Mouse (Mus musculus) monocyte, adult 2 months (primary cell): Measurements from ENCODE around the gene Ago3.
A peak's percentile ranks its signal among the peaks of the same experiment; 100 is the strongest.

Source experiments
- DNase-seq, 2 experiments: peaks; one replicate each; pipeline ENCODE4 v3.0.0; 2022; ENCODE audit warnings: low spot score in 2 of 2, low read depth in 1 of 2

Gene Ago3

GRCm38 (mm10) chr4:126423866-126424265 lies 5.5 kb downstream of the Ago3 start:
- DNase-seq, result no peak

- no peak for DNase-seq
These were observed 13.6 kb downstream of the Ago3 start for GRCm38 (mm10) chr4:126415707-126416106.

DNA sequence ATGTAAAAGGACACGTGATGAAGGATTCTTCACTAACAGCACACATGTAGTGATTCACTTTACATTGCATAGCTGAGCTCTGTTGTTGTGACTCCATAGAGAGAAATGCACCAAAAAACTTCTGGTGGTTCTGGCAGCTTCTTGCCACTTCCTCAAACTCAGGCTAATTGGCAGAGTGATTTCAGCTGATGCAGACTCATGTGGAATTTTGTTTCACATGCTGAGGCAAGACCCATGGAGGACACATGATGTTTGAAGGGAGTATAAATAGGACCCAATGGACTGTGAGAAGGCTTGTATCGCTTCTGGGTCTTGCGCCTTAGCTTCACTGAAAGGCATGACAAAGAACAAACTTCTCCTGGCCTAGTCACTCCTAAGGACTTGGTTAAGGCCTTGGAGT lies 16.8 kb downstream of the Ago3 start:
- no peak for DNase-seq

GRCm38 (mm10) chr4:126371497-126371896 lies 57.9 kb downstream of the Ago3 start:
- DNase-seq, result no peak

DNA sequence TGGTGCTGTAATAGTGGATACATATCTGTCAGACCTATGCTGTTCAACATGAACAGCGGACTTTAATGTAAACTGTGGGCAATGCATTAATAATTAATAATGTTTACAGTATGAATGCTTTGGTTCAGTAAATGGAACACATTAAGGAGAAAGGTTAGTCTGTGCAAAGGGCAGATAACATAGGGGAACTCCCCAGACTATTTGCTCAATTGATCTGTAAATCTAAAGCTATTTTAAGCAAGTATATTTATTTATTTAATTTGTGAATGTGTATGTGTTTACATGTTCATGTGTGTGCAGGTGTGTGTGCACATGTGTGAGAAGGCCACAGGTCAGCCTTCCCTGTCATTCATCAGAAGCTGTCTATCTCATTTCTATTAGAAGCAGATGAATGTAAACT lies 69.3 kb downstream of the Ago3 start:
- no peak for DNase-seq

GRCm38 (mm10) chr4:126343451-126343850 lies 85.9 kb downstream of the Ago3 start:
- no peak for DNase-seq

DNA sequence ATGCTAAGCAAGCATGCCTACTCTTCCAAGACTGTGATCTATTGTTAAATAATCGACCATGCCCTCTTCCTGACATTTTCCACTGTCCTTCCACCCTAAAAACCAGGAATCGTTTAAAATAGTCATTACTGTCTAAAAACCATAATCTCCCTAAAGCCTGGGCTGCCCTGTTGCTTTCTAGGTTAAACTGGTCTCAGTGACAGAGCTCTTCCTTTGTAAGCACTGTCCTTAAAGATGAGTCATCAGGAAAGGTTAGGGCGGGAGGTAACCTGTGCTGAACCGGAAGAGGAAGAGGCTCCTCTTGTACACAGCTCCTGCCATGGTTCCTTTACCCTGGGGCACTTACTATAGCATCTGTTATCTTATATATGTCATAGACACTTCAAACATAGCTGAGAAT lies 89.9 kb downstream of the Ago3 start:
- no peak for DNase-seq

DNA sequence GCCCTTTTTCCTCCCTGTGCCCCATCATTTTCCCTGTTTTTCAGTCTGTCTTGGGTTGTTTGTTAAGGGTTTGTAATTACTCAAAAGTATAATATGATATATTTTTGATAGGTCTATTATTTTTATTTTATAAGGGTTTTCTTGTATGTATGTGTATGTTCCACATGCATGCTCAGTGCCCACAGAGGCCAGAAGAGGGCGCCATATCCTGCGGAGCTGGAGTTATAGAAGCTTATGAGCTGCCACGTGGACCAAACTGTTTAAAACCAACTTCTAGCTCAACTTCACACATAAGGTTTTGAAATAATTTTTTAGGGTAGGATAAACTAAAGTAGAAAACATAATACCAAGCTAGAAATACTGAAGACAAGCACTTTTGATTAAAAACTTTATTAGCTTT lies 97.0 kb downstream of the Ago3 start:
- no peak for DNase-seq

GRCm38 (mm10) chr4:126331751-126332150 lies 97.6 kb downstream of the Ago3 start:
- DNase-seq, result no peak

DNA sequence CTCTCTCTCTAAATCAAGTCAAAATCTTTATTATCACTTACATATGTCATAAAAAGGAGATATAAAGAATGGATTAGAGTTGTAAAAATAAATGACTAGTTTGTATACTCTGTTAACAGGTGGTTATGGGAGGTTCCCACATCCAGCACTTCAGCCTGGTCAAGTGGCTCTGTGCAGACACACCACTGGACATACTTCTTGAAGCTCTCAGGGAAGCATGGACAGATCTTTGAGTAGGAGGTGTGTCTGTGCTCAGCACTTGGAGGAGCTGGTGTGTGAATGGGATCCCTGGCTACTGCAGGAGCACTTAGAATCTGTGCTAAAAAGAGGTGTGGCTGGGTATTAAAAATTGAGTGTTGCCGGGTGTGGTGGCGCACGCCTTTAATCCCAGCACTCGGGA lies 99.1 kb downstream of the Ago3 start:
- no peak for DNase-seq

- no peak for DNase-seq
These were observed 103.3 kb downstream of the Ago3 start for GRCm38 (mm10) chr4:126326036-126326435.

DNA sequence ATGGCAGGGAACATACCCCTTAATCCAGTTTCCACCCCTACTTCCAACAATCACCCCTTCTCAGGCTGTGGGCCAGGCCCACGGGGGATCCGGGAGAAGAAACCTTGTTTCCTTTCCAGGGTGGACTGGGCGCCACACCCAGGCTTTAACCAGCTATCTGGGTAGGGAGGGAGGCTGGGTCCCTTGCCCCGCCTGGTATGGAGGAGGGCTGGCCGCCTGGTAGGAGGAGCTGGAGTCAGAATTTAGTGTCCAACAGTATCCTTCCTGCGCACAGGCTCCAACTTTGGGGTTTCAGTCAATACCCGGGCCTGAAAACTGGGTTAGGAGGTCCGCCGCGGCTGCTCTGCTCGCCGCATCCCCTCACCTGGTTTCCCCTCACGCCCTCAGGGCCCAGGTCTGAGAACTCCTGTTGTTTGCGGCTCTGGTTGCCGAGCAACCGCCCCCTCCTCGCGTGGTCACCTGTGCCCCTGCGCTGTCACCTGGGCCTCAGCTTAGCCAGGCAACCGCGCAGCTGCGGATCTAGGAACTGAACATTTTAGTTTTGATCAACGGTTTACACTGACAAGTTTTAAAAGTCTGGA lies 104.0 kb downstream of the Ago3 start, which contains the start of gene Tekt2:
Gene Tekt2 (minus strand): TSS at position 408 of the 581 bp plus-strand sequence.
- no peak for DNase-seq

DNA sequence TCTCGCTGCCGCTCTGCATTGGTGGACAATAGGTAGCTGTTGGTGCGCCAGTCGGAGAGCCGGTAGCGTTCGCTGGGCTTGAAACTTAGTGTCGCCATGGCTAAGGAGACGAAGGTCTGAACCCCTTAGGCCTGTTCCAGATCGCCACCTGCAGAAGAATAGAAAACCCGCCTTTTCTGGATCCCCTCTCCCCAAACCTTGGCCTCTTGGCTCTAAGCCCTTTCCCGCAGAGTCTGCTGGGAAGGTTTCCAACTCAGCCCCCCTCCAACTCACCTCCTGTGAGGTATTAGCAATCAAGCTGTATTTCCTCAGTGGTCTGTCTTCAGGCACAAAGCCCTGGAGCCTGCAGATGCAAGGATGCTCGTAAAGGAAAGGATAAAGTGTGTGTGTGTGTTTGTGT lies 104.5 kb downstream of the Ago3 start:
- no peak for DNase-seq

DNA sequence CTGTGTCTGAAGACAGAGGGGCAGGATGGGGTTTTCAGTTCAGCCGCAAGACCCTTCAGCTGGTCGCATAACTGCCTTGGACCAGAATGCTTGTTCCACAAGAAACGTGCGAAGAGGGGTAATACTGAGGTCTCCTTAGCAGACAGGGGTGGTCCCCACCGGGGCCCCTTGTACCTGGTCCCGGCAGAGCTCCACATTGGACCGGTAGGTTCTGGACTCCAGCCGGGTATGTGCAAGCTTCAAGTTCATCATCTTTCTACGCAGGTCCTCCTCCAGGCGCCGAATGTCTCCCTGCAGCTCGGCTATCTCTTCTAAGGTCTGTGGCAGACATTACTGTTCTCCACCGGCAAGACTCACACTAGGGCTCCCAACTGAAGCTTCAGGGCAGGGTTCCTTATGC lies 106.7 kb downstream of the Ago3 start:
- DNase-seq, result no peak

GRCm38 (mm10) chr4:126321854-126322511 lies 107.4 kb downstream of the Ago3 start:
- DNase-seq, result no peak

GRCm38 (mm10) chr4:126321111-126321853 lies 108.1 kb downstream of the Ago3 start, which contains the start of gene Adprhl2:
Gene Adprhl2 (minus strand): TSS chr4:126321703.
- peak; percentile 94 to 97 for DNase-seq

- DNase-seq, result no peak
These were observed 109.5 kb downstream of the Ago3 start for GRCm38 (mm10) chr4:126319806-126320205.

GRCm38 (mm10) chr4:126316443-126317040 lies 112.8 kb downstream of the Ago3 start:
- no peak for DNase-seq

- no peak for DNase-seq
These were observed 113.4 kb downstream of the Ago3 start for GRCm38 (mm10) chr4:126315931-126316330.

DNA sequence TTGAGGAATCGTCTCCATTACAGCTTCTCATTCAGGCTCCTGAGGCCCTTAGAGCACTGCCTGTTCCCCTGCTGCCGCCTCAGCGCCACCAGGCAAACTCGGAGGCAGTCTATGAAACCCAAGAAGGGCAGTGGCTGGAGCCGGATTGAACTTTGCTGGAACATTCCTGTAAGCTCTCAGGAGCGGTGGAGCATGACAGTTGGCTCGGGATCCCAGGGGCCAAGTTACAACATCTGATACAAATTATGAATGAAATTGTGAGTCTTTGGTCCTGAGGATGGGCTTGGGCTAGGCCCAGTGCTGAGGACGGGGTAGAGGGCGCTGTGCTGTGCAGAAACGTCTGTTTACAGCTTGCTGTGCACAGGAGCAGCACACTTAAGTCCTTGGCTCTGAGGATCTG lies 115.0 kb downstream of the Ago3 start:
- DNase-seq, result no peak

DNA sequence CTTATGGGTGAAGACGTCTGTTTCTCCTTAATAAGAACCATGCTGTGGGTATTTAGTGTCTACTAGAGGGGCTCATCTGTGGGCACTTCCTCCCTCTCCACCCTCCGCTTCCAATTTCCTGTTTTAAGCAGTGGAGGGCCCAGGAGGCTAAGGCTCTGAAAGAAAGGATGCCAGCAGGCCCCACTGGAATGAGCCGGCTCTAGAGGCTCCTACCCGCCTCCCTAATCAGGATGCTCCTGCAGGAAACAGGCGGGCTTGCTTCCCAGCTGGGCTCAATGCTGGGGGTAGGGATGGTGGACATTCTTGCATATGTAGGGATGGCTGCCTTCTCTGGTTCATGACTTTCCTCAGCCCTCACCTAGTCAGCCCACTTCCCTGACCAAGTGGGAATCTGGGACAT lies 116.2 kb downstream of the Ago3 start:
- DNase-seq, result no peak
